Mouse (Mus musculus) brain, embryonic 14.5 days (tissue): ENCODE results near the gene Slc38a1.

Experiments used
- CTCF ChIP-seq: fragments of 200-500 bp; IDR thresholded peaks from 2 replicates; pipeline ENCODE4 v1.5.1; 2012; ENCODE audit warnings: inconsistent platforms, mild to moderate bottlenecking, moderate library complexity, borderline replicate concordance; ENCODE audit not compliant: insufficient read depth, insufficient read length; ENCODE audit errors: extremely low read depth
- POLR2A ChIP-seq: fragments of 200-500 bp; IDR thresholded peaks from 2 replicates; pipeline ENCODE4 v1.6.1; 2012; ENCODE audit warnings: mild to moderate bottlenecking, inconsistent platforms, borderline replicate concordance; ENCODE audit not compliant: poor library complexity, insufficient read depth, insufficient read length, severe bottlenecking; ENCODE audit errors: extremely low read depth

DNA sequence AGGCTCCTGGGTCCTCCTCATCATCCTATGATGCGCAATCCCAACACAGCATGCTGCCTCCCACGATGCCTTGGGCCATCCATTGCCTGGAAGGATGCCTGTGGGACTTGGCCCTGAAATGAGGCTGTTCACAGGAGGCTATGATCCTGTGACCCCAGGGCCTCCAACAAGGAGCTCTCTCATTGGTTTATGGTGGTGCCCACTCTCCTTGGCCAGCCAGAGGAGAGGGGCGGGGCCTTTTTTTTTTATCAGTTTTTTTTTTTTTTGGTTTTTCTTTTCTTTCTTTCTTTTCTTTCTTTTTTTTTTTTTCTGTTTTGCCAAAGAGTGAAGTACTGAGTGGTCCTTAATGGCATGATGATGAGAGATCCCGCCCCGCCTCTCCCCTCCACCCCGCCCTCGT, 106.3 kb downstream of the Slc38a1 start:
- no peak for TF ChIP-seq CTCF
- no peak for TF ChIP-seq POLR2A
